Mouse (Mus musculus): ENCODE data around the gene Ugt1a6b. TPM values are rescaled to one million over a fixed set of nuclear protein-coding genes. Genes with fewer than 3 reads are reported as not detected.
"Not testable (repeated sequence)": the region's sequence is repeated elsewhere in the genome, so short reads cannot be mapped to it uniquely, and the experiment has no call there.

Ugt1a6b gene
- 0.63 TPM in 1 of 2 replicates, not detected in the other for total RNA-seq (2017)

GRCm38 (mm10) chr1:88103019-88103418 is at the start of gene Ugt1a6b:
Ugt1a6b (plus strand) TSS chr1:88103252.
- ATAC-seq (replicated peaks in 1 of 2; ENCODE audit: insufficient read depth in 1 of 2, low FRiP score in 2 of 2, low TSS enrichment in 1 of 2, low read depth in 1 of 2, poor library complexity in 2 of 2, severe bottlenecking in 2 of 2), result peak; percentile 82 to 90

GRCm38 (mm10) chr1:88055088-88055487 is 48.0 kb upstream of the Ugt1a6b start, which contains the start of gene Ugt1a10:
Ugt1a10 (plus strand) TSS chr1:88055388.
- ATAC-seq (replicated peaks in 1 of 2; ENCODE audit: insufficient read depth in 1 of 2, low FRiP score in 2 of 2, low TSS enrichment in 1 of 2, low read depth in 1 of 2, poor library complexity in 2 of 2, severe bottlenecking in 2 of 2), result no peak

- ATAC-seq (replicated peaks in 1 of 2; ENCODE audit: insufficient read depth in 1 of 2, low FRiP score in 2 of 2, low TSS enrichment in 1 of 2, low read depth in 1 of 2, poor library complexity in 2 of 2, severe bottlenecking in 2 of 2), result peak; percentile 39 to 61; a peak in 3 of 4 replicates
These were observed 36.5 kb upstream of the Ugt1a6b start for GRCm38 (mm10) chr1:88066472-88067102.

GRCm38 (mm10) chr1:88070495-88070894 is 32.6 kb upstream of the Ugt1a6b start, which contains the start of gene Ugt1a9:
Ugt1a9 (plus strand) TSS chr1:88070800.
- ATAC-seq (replicated peaks in 1 of 2; ENCODE audit: insufficient read depth in 1 of 2, low FRiP score in 2 of 2, low TSS enrichment in 1 of 2, low read depth in 1 of 2, poor library complexity in 2 of 2, severe bottlenecking in 2 of 2), result no peak

DNA sequence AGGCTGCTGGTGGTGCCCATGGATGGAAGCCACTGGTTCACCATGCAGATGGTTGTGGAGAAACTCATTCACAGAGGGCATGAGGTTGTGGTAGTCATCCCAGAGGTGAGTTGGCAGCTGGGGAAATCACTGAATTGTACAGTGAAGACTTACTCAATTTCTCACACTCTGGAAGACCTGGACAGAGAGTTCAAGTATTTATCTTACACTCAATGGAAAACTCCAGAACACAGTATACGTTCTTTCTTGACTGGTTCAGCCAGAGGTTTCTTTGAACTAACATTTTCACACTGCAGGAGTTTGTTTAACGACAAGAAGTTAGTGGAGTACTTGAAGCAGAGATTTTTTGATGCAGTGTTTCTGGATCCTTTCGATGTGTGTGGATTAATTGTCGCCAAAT is 32.1 kb upstream of the Ugt1a6b start:
- no peak for ATAC-seq (replicated peaks in 1 of 2; ENCODE audit: insufficient read depth in 1 of 2, low FRiP score in 2 of 2, low TSS enrichment in 1 of 2, low read depth in 1 of 2, poor library complexity in 2 of 2, severe bottlenecking in 2 of 2)

DNA sequence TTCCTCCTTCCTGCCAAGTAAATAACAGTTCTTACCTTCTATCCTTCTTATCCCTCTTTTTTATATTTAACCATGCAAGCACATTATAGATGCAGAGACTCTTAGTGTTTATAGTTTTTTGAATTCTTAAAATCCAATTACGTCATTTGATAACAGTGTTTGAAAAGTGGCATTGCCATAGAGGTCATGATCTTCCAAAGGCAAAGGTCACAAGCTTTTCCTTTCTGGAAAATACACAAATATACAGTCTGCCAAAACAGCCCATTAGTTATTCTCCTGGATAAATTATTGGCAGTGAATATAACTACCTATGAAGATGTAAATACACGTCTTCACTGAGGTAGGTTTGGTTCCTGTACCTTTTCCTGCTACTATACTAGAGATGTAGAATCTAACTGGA is 28.6 kb upstream of the Ugt1a6b start:
- ATAC-seq (replicated peaks in 1 of 2; ENCODE audit: insufficient read depth in 1 of 2, low FRiP score in 2 of 2, low TSS enrichment in 1 of 2, low read depth in 1 of 2, poor library complexity in 2 of 2, severe bottlenecking in 2 of 2), result no peak

DNA sequence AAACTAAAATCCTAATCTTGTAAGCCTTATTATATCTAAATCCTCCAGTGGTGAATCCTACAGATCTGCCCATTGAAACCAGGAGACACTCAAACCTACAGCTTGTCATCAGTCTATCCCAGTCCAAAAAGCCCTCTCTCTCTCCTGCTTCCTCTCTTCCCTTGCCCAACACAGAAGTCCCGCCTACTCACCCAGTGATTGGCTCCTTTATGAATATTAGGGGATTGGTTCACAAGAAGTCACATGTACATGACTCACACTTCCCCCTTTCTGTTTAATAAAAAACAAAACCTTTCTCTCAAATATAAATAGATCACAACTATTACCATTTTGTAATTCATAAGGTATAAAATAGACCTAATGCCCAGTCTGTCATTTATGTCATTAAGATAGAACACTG is 25.9 kb upstream of the Ugt1a6b start:
- no peak for ATAC-seq (replicated peaks in 1 of 2; ENCODE audit: insufficient read depth in 1 of 2, low FRiP score in 2 of 2, low TSS enrichment in 1 of 2, low read depth in 1 of 2, poor library complexity in 2 of 2, severe bottlenecking in 2 of 2)

DNA sequence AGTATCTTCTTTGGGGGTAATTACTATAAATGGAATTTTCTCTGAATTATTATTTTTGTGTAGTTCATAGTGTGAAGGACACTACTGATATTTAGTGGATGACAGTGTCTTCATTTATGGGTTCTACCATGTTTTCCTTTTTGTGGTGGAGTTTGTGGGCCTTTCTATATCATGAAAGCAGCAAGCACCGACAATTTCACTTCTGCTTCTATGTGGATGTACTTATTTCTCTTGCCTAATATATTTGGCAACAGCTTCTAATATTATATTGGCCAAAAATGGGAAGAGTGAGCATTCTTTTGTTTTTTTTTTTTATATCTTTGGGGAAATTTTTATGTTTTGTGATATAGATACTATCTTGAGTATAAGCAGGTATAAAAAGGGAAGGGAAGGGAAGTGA is 21.4 kb upstream of the Ugt1a6b start:
- ATAC-seq (replicated peaks in 1 of 2; ENCODE audit: insufficient read depth in 1 of 2, low FRiP score in 2 of 2, low TSS enrichment in 1 of 2, low read depth in 1 of 2, poor library complexity in 2 of 2, severe bottlenecking in 2 of 2), result no peak

DNA sequence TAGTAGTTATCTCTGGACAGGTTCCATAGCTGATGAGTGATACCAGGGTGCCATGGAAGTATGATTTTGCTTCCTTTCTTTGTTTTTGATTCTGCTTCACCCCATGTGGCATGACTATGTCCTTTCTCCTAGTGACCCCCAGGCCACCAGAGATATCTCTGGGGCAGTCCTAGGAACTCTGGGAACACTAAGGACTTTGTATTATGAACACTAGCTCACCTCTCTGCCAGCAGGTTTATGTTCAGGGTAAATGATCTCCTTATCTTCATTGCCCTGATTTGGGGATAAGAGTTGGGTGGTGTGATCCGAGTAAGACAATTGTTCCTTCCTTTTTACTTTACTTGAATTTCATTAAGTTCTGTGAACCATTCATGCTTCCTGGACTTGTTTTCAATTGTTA is 16.9 kb upstream of the Ugt1a6b start:
- no peak for ATAC-seq (replicated peaks in 1 of 2; ENCODE audit: insufficient read depth in 1 of 2, low FRiP score in 2 of 2, low TSS enrichment in 1 of 2, low read depth in 1 of 2, poor library complexity in 2 of 2, severe bottlenecking in 2 of 2)

DNA sequence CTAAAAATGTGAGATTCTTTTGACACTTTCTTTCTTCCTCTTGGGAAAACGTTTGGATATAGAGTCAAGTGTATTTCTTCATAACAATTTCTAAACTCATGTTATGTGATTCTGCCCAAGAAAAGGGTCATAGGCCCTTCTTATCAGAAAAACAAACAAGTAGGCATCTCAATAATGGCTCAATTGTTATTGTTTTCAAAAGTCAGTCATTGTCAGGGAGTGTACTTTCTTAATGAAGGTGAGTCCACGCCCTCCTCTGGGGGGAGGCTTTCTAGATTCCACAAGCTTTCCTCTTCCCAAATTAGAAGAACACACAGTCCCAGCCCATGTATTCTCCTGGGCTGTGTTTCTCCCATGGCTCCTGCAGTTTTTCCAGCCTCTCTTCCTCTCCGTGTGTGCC is 15.5 kb upstream of the Ugt1a6b start, which contains the start of gene Ugt1a8:
TSS of gene Ugt1a8 (plus strand) at position 301 of the 400 bp plus-strand sequence.
- no peak for ATAC-seq (replicated peaks in 1 of 2; ENCODE audit: insufficient read depth in 1 of 2, low FRiP score in 2 of 2, low TSS enrichment in 1 of 2, low read depth in 1 of 2, poor library complexity in 2 of 2, severe bottlenecking in 2 of 2)

- ATAC-seq (replicated peaks in 1 of 2; ENCODE audit: insufficient read depth in 1 of 2, low FRiP score in 2 of 2, low TSS enrichment in 1 of 2, low read depth in 1 of 2, poor library complexity in 2 of 2, severe bottlenecking in 2 of 2), result peak in 1 of 2 experiments; percentile 41; a peak in 1 of 4 replicates
These were observed 10.7 kb upstream of the Ugt1a6b start for GRCm38 (mm10) chr1:88092341-88092740.

GRCm38 (mm10) chr1:88094270-88094676 is 8.8 kb upstream of the Ugt1a6b start:
- peak; percentile 44 to 70 for ATAC-seq (replicated peaks in 1 of 2; ENCODE audit: insufficient read depth in 1 of 2, low FRiP score in 2 of 2, low TSS enrichment in 1 of 2, low read depth in 1 of 2, poor library complexity in 2 of 2, severe bottlenecking in 2 of 2)

- peak; percentile 56 to 86 for ATAC-seq (replicated peaks in 1 of 2; ENCODE audit: insufficient read depth in 1 of 2, low FRiP score in 2 of 2, low TSS enrichment in 1 of 2, low read depth in 1 of 2, poor library complexity in 2 of 2, severe bottlenecking in 2 of 2)
These were observed 8.0 kb upstream of the Ugt1a6b start, which contains the start of gene Ugt1a7c for GRCm38 (mm10) chr1:88094941-88095492. Ugt1a7c (plus strand) TSS chr1:88095062.

- ATAC-seq (replicated peaks in 1 of 2; ENCODE audit: insufficient read depth in 1 of 2, low FRiP score in 2 of 2, low TSS enrichment in 1 of 2, low read depth in 1 of 2, poor library complexity in 2 of 2, severe bottlenecking in 2 of 2), result not testable (repeated sequence)
These were observed 4.5 kb upstream of the Ugt1a6b start for GRCm38 (mm10) chr1:88098546-88098945.

DNA sequence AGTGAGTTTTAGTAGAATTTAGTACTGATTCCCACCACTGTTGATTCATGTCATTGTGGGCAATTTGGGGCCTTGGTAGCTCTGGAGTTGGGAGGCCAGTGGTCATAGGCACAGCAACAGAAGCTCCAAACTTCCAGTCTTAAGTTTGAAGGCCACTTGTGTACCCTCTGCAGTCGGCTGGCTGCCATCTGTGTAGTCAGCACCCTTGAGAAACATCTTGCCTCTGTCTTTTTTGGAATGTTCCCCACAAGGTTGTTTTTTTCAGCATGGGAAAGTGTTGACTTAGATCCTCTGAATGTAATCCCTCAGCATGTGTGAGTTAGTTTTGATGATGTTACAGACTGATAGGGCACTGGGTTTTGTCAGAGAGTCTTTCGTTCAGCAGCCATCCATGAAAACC is 3.4 kb upstream of the Ugt1a6b start:
- not testable (repeated sequence) for ATAC-seq (replicated peaks in 1 of 2; ENCODE audit: insufficient read depth in 1 of 2, low FRiP score in 2 of 2, low TSS enrichment in 1 of 2, low read depth in 1 of 2, poor library complexity in 2 of 2, severe bottlenecking in 2 of 2)

GRCm38 (mm10) chr1:88103697-88104468 is 831 bp downstream of the Ugt1a6b start:
- ATAC-seq (replicated peaks in 1 of 2; ENCODE audit: insufficient read depth in 1 of 2, low FRiP score in 2 of 2, low TSS enrichment in 1 of 2, low read depth in 1 of 2, poor library complexity in 2 of 2, severe bottlenecking in 2 of 2), result not testable (repeated sequence)

DNA sequence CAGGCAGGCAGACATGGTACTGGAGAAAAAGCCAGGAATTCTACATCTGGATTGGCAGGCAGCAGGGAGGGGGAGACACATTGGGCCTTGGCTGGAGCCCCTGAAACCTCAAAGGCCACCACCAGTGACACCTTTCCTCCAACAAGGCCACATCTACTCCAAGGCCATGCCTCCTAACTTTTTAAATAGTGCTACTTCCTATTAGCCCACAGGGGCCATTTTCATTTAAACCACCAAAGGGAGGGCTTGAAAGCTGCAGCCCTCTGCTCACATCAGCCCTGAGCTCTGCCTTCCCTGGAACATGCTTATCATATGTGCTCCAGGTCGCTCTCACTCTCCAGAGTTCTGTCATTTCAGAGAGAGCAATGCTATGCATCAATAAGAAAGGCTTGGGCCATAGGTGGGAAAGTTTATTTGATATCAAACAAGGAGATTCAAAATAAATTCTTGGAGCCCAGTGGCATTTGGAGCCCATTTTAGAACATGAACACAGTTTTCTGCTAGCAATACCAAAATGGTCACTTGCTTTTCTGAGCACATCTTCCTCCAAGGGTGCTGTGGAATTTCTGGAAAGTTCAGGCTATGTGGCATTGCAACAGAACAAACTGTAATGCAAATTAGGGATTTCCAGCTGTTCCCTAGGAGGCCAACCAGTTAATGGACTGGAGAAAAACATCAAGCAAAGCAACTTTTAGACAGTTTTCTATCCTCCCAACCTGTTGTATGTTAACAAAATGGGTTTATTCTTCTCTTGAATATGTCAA is 1.8 kb downstream of the Ugt1a6b start:
- no peak for ATAC-seq (replicated peaks in 1 of 2; ENCODE audit: insufficient read depth in 1 of 2, low FRiP score in 2 of 2, low TSS enrichment in 1 of 2, low read depth in 1 of 2, poor library complexity in 2 of 2, severe bottlenecking in 2 of 2)
